Mouse (Mus musculus) lung, postnatal 14 days (tissue): ENCODE data around the gene Adamts20.

Experiments
- DNase-seq: peaks from one replicate; pipeline ENCODE4 v3.0.0; 2021

Gene Adamts20

GRCm38 (mm10) chr15:94326626-94327025 is 138.6 kb downstream of the Adamts20 start:
- no peak for DNase-seq

- peak; percentile 55 for DNase-seq
Observed at GRCm38 (mm10) chr15:94325509-94326181, 139.6 kb downstream of the Adamts20 start.

GRCm38 (mm10) chr15:94316171-94316570 is 149.0 kb downstream of the Adamts20 start:
- DNase-seq, result no peak

GRCm38 (mm10) chr15:94309689-94310088 is 155.5 kb downstream of the Adamts20 start:
- no peak for DNase-seq

- no peak for DNase-seq
Observed at GRCm38 (mm10) chr15:94307888-94308287, 157.3 kb downstream of the Adamts20 start.

GRCm38 (mm10) chr15:94303151-94303550 is 162.1 kb downstream of the Adamts20 start:
- no peak for DNase-seq

- no peak for DNase-seq
Observed at GRCm38 (mm10) chr15:94294084-94294483, 171.1 kb downstream of the Adamts20 start.

GRCm38 (mm10) chr15:94288015-94288414 is 177.2 kb downstream of the Adamts20 start:
- DNase-seq, result no peak

GRCm38 (mm10) chr15:94287495-94287894 is 177.7 kb downstream of the Adamts20 start:
- no peak for DNase-seq

GRCm38 (mm10) chr15:94276418-94276817 is 188.8 kb downstream of the Adamts20 start:
- DNase-seq, result no peak

GRCm38 (mm10) chr15:94265630-94266029 is 199.6 kb downstream of the Adamts20 start:
- DNase-seq, result peak; percentile 89

- no peak for DNase-seq
Observed at GRCm38 (mm10) chr15:94264497-94264879, 200.7 kb downstream of the Adamts20 start.

GRCm38 (mm10) chr15:94263866-94264496 is 201.2 kb downstream of the Adamts20 start:
- DNase-seq, result peak; percentile 20

GRCm38 (mm10) chr15:94263241-94263640 is 202.0 kb downstream of the Adamts20 start:
- no peak for DNase-seq

- no peak for DNase-seq
Observed at GRCm38 (mm10) chr15:94259497-94259896, 205.7 kb downstream of the Adamts20 start.

- DNase-seq, result no peak
Observed at GRCm38 (mm10) chr15:94255538-94255937, 209.7 kb downstream of the Adamts20 start.

GRCm38 (mm10) chr15:94254861-94255516 is 210.2 kb downstream of the Adamts20 start:
- peak; percentile 34 for DNase-seq

- peak; percentile 35 for DNase-seq
Observed at GRCm38 (mm10) chr15:94254091-94254860, 210.9 kb downstream of the Adamts20 start.

- peak; percentile 19 for DNase-seq
Observed at GRCm38 (mm10) chr15:94252962-94253712, 212.1 kb downstream of the Adamts20 start.

- DNase-seq, result no peak
Observed at GRCm38 (mm10) chr15:94249766-94250165, 215.5 kb downstream of the Adamts20 start.

GRCm38 (mm10) chr15:94248386-94248785 is 216.8 kb downstream of the Adamts20 start:
- DNase-seq, result no peak

GRCm38 (mm10) chr15:94246669-94247068 is 218.5 kb downstream of the Adamts20 start:
- no peak for DNase-seq
